Mouse (Mus musculus) adipose tissue, adult 10 weeks (tissue): ENCODE measurements around the gene Tox4. TPM values are rescaled to one million over a fixed set of nuclear protein-coding genes. Genes with fewer than 3 reads are reported as not detected.

Source experiments
- polyA plus RNA-seq: library from polyadenylated mRNA; stranded (reverse); fragments of 350-450 nt; fragmentation: Illumina TruSeq; extraction: RNeasy Lipid Tissue Mini Kit (QIAGEN cat#74804); gene quantifications from one replicate; pipeline ENCODE4 v1.2.3, GENCODE M21; 2014; ENCODE audit warnings: low read depth, low replicate concordance

The Tox4 gene
- polyA plus RNA-seq, result 22.7 TPM

GRCm38 (mm10) chr14:52278932-52279746 is at the start of gene Tox4, which contains the start of gene Rab2b:
Tox4 (plus strand) TSS chr14:52279146.
Rab2b (minus strand) TSS chr14:52279545.

GRCm38 (mm10) chr14:52257484-52258213 is 21.3 kb upstream of the Tox4 start, which contains the start of gene Chd8:
Chd8 (minus strand) TSS chr14:52257780.

GRCm38 (mm10) chr14:52304644-52305271 is 25.8 kb downstream of the Tox4 start, which contains the start of gene Mettl3:
Mettl3 (minus strand) TSS chr14:52305128.

GRCm38 (mm10) chr14:52327910-52328812 is 49.2 kb downstream of the Tox4 start, which contains the start of gene Sall2:
Sall2 (minus strand) TSS chr14:52328762.

Other genes with a start within 250 kb of the Tox4 start
- not detected for gene Olfr221, start 236.7 kb upstream of the Tox4 start, polyA plus RNA-seq
- gene Hnrnpc, start 175.1 kb upstream of the Tox4 start, polyA plus RNA-seq, result 150 TPM
- gene Rpgrip1, start 168.4 kb upstream of the Tox4 start, polyA plus RNA-seq, result 10.8 TPM
- gene Supt16, start 81.7 kb upstream of the Tox4 start, polyA plus RNA-seq, result 29.6 TPM
- gene Chd8, start 21.4 kb upstream of the Tox4 start, polyA plus RNA-seq, result 49.0 TPM
- gene Rab2b, start 399 bp downstream of the Tox4 start, polyA plus RNA-seq, result 11.5 TPM
- 29.7 TPM for gene Mettl3, start 26.0 kb downstream of the Tox4 start, polyA plus RNA-seq
- 6.8 TPM for gene Sall2, start 49.6 kb downstream of the Tox4 start, polyA plus RNA-seq
- not detected for gene Olfr1513, start 77.3 kb downstream of the Tox4 start, polyA plus RNA-seq
- not detected for gene Olfr1512, start 100.0 kb downstream of the Tox4 start, polyA plus RNA-seq
- gene Olfr1511, start 118.2 kb downstream of the Tox4 start, polyA plus RNA-seq, result not detected
- not detected for gene Olfr1510, start 135.2 kb downstream of the Tox4 start, polyA plus RNA-seq
- gene Olfr1509, start 163.8 kb downstream of the Tox4 start, polyA plus RNA-seq, result not detected
- not detected for gene Olfr1508, start 188.3 kb downstream of the Tox4 start, polyA plus RNA-seq
- gene Olfr1507, start 216.6 kb downstream of the Tox4 start, polyA plus RNA-seq, result not detected